Mouse (Mus musculus) lung, postnatal 0 days (tissue): Measurements from ENCODE around the gene Vav3.

Source experiments
- CTCF ChIP-seq: IDR thresholded peaks from 2 replicates; pipeline ENCODE4 v1.5.1; 2016; ENCODE audit warnings: antibody characterized with exemption, mild to moderate bottlenecking
- EP300 ChIP-seq: IDR thresholded peaks from 2 replicates; pipeline ENCODE4 v1.6.1; 2016; ENCODE audit warnings: antibody characterized with exemption, mild to moderate bottlenecking, control low read depth

DNA sequence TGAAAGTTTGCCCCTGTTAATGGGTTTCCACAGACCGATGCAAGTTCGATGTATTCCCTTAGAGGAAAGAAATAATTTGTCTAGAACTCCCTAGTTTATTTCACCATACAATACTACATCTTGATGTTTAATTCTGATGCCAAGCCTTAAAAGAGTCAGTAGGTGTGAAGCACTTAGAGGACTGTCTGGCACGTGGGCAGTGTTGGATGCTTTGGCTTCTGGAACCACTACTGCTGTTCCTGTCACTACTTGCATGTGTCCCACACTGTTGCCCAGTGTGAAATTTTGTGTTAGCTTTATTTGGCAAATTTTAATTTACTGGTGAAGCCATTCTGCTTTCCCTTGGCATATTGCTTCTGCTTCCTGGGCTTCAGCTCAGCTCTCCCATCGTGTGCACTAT is 331.3 kb downstream of the Vav3 start:
- TF ChIP-seq CTCF (no peak), EP300 (no peak)
